ENCODE assay signal across 8 mouse cellular contexts in the genomic region with DNA sequence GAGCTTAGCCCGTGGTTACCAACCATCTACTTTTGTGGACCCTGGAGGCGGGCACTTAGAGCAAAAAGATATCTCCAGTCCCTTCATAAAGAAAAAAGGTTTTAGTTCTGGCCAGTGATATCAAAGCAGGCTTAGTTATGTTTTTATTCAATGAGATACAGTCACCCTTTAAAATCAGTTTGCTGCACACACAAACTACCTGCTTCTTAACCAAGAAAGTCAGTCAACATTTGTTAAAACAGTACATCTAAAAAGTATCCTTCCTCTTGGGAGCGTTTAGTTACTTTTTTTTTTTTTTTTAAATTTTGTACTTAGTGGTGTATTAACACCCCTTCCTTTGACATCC. TPM values are rescaled to one million over a fixed set of nuclear protein-coding genes. Genes with fewer than 3 reads are reported as not detected.
DNase-seq lines count a peak whose midpoint lies in the region; ATAC-seq and TF ChIP-seq lines count a peak whose summit lies in the region.

No protein-coding gene starts in this region.

- TF ChIP-seq CTCF in liver, adult 2 months (IDR thresholded peaks at IDR 0.05; ENCODE audit: low read depth, low read length), result no peak
- TF ChIP-seq CTCF in intestine, postnatal 0 days (IDR thresholded peaks at IDR 0.05; ENCODE audit: low read depth), result no peak

- no peaks in the 10 kb centered on the region for H3K27me3 ChIP-seq in liver, adult 2 months (ENCODE audit: control insufficient read depth, insufficient read depth, low read length)
- H3K27me3 ChIP-seq in embryonic facial prominence, embryonic 14.5 days (replicated peaks; ENCODE audit: control insufficient read depth, insufficient read depth, low read length), result no peaks in the 10 kb centered on the region
- H3K27me3 ChIP-seq in intestine, postnatal 0 days (replicated peaks; ENCODE audit: control insufficient read depth, insufficient read depth, low read length), result no peaks in the 10 kb centered on the region
- no peaks in the 10 kb centered on the region for H3K27me3 ChIP-seq in neural tube, embryonic 14.5 days (ENCODE audit: control insufficient read depth, insufficient read depth, low read length)

- no peak for ATAC-seq in embryonic facial prominence, embryonic 14.5 days (ENCODE audit: low read depth)
- no peak for ATAC-seq in intestine, postnatal 0 days
- ATAC-seq in neural tube, embryonic 14.5 days (ENCODE audit: low read depth), result no peak

- TF ChIP-seq POLR2A in liver, adult 2 months (IDR thresholded peaks at IDR 0.05; ENCODE audit: extremely low read depth, insufficient read depth, low read length), result no peak

- peak overlapping the region; percentile 97 for H3K27ac ChIP-seq in liver, adult 2 months (replicated peaks; ENCODE audit: insufficient read depth, low read depth, low read length)
- peak overlapping the region; percentile 100 for H3K27ac ChIP-seq in embryonic facial prominence, embryonic 14.5 days (replicated peaks; ENCODE audit: low read depth, low read length)
- H3K27ac ChIP-seq in intestine, postnatal 0 days (ENCODE audit: low read depth, low read length), result peak overlapping the region; percentile 100
- peak overlapping the region; percentile 100 for H3K27ac ChIP-seq in neural tube, embryonic 14.5 days (ENCODE audit: low read depth, low read length)

- peaks cover 7% of the 10 kb centered on the region; the same call in 1 of the 2 replicates for H3K4me1 ChIP-seq in liver, adult 2 months (ENCODE audit: control insufficient read depth, insufficient read depth, low read length)
- H3K4me1 ChIP-seq in embryonic facial prominence, embryonic 14.5 days (ENCODE audit: control insufficient read depth, insufficient read depth, low read length), result peaks cover 10% of the 10 kb centered on the region
- H3K4me1 ChIP-seq in intestine, postnatal 0 days (replicated peaks; ENCODE audit: control insufficient read depth, insufficient read depth, low read length), result peaks cover 4% of the 10 kb centered on the region; the same call in 1 of the 2 replicates
- H3K4me1 ChIP-seq in neural tube, embryonic 14.5 days (ENCODE audit: control insufficient read depth, insufficient read depth, low read length), result peaks cover 19% of the 10 kb centered on the region

- DNase-seq in liver, adult 2 months (ENCODE audit: extremely low read depth, low read depth, low spot score), result no peak
- no peak for DNase-seq in liver
- DNase-seq in embryonic facial prominence, embryonic 14.5 days (ENCODE audit: low spot score), result no peak
- DNase-seq in c-Kit-positive CD71-positive TER-119-positive erythroid progenitor cells, embryonic 14.5 days (ENCODE audit: low spot score), result no peak
- no peak for DNase-seq in ovary, postnatal 14 days (ENCODE audit: low spot score)
- no peak for DNase-seq in urinary bladder, postnatal 10 days (ENCODE audit: low spot score)

- H3K79me2 ChIP-seq in liver, adult 2 months (ENCODE audit: control insufficient read depth, insufficient read depth, low read length), result peaks cover 3% of the 10 kb centered on the region; the same call in 1 of the 2 replicates

- H3K9me3 ChIP-seq in embryonic facial prominence, embryonic 14.5 days (ENCODE audit: control insufficient read depth, low read length), result no peaks in the 10 kb centered on the region
- H3K9me3 ChIP-seq in intestine, postnatal 0 days (ENCODE audit: control insufficient read depth), result no peaks in the 10 kb centered on the region
- H3K9me3 ChIP-seq in neural tube, embryonic 14.5 days (ENCODE audit: control insufficient read depth, low read length), result no peaks in the 10 kb centered on the region

- H3K4me2 ChIP-seq in embryonic facial prominence, embryonic 14.5 days (ENCODE audit: low read depth, low read length), result peak overlapping the region; percentile 62
- peak overlapping the region; percentile 69 for H3K4me2 ChIP-seq in intestine, postnatal 0 days (replicated peaks; ENCODE audit: low read depth)
- H3K4me2 ChIP-seq in neural tube, embryonic 14.5 days (ENCODE audit: low read depth, low read length), result peak overlapping the region; percentile 57

- H3K4me3 ChIP-seq in liver, adult 2 months (ENCODE audit: insufficient read depth, low read depth, low read length), result peak overlapping the region; percentile 85
- H3K4me3 ChIP-seq in embryonic facial prominence, embryonic 14.5 days (ENCODE audit: low read depth, low read length), result peak overlapping the region; percentile 99
- peak overlapping the region; percentile 99 for H3K4me3 ChIP-seq in intestine, postnatal 0 days (ENCODE audit: low read depth, low read length)
- peak overlapping the region; percentile 100 for H3K4me3 ChIP-seq in neural tube, embryonic 14.5 days (ENCODE audit: low read depth, low read length)

- no peaks in the 10 kb centered on the region for H3K36me3 ChIP-seq in liver, adult 2 months (ENCODE audit: control insufficient read depth, insufficient read depth, low read length)
- H3K36me3 ChIP-seq in embryonic facial prominence, embryonic 14.5 days (ENCODE audit: control insufficient read depth, insufficient read depth, low read length), result peaks cover 6% of the 10 kb centered on the region; the same call in 1 of the 2 replicates
- no peaks in the 10 kb centered on the region; the same call in 1 of the 2 replicates for H3K36me3 ChIP-seq in intestine, postnatal 0 days (ENCODE audit: control insufficient read depth, insufficient read depth)
- H3K36me3 ChIP-seq in neural tube, embryonic 14.5 days (ENCODE audit: control insufficient read depth, insufficient read depth, low read length), result no peaks in the 10 kb centered on the region; the same call in 1 of the 2 replicates

- H3K9ac ChIP-seq in liver, adult 2 months (ENCODE audit: low read depth, low read length), result peak overlapping the region; percentile 97
- H3K9ac ChIP-seq in embryonic facial prominence, embryonic 14.5 days (ENCODE audit: low read depth, low read length), result peak overlapping the region; percentile 100
- peak overlapping the region; percentile 100 for H3K9ac ChIP-seq in intestine, postnatal 0 days (ENCODE audit: low read depth, low read length)
- H3K9ac ChIP-seq in neural tube, embryonic 14.5 days (replicated peaks; ENCODE audit: low read depth, low read length), result peak overlapping the region; percentile 100

- 6% methylated on average over 3 of the region's 3 CpGs for WGBS in liver, adult 2 months
- 10% methylated on average over 3 of the region's 3 CpGs for WGBS in embryonic facial prominence, embryonic 14.5 days
- 10% methylated on average over 3 of the region's 3 CpGs for WGBS in intestine, postnatal 0 days
- 21% methylated on average over 3 of the region's 3 CpGs for WGBS in neural tube, embryonic 14.5 days

RNA-seq across cellular contexts. Expression of a gene that starts 0.8 kb away (rescaled TPM):
- 52.4 and 55.1 TPM in 2 replicates for total RNA-seq in liver, adult 2 months (2014; rRNA removed)
- polyA plus RNA-seq in liver, adult 2 months (2012; rRNA removed), result 8.7 and 9.0 TPM in 2 replicates
- 68.8 and 69.2 TPM in 2 replicates for polyA plus RNA-seq in embryonic facial prominence, embryonic 14.5 days (2014; fragmentation: Nextera tagmentation; extraction: Ambion mirVana)
- polyA plus RNA-seq in intestine, postnatal 0 days (2015; fragmentation: Nextera tagmentation; extraction: Ambion mirVana), result 25.4 and 28.0 TPM in 2 replicates
- polyA plus RNA-seq in neural tube, embryonic 14.5 days (2014; fragmentation: Nextera tagmentation; extraction: Ambion mirVana), result 45.3 and 48.6 TPM in 2 replicates

RNA-seq across cellular contexts. Expression of a gene that starts 5.5 kb away (rescaled TPM):
- total RNA-seq in liver, adult 2 months (2014; rRNA removed), result not detected in 2 replicates
- polyA plus RNA-seq in liver, adult 2 months (2012; rRNA removed), result not detected in 2 replicates
- not detected in 2 replicates for polyA plus RNA-seq in embryonic facial prominence, embryonic 14.5 days (2014; fragmentation: Nextera tagmentation; extraction: Ambion mirVana)
- not detected in 2 replicates for polyA plus RNA-seq in intestine, postnatal 0 days (2015; fragmentation: Nextera tagmentation; extraction: Ambion mirVana)
- not detected in 2 replicates for polyA plus RNA-seq in neural tube, embryonic 14.5 days (2014; fragmentation: Nextera tagmentation; extraction: Ambion mirVana)
